ENCODE assay signal across 23 mouse cellular contexts in genomic region chr5:110421393-110421792, GRCm38 (mm10). TPM values are rescaled to one million over a fixed set of nuclear protein-coding genes. Genes with fewer than 3 reads are reported as not detected.
DNase-seq lines count a peak whose midpoint lies in the region; ATAC-seq and TF ChIP-seq lines count a peak whose summit lies in the region.
"Had no signal": no experiment of that assay in that cellular context is flagged by ENCODE, and none has a peak within 500 bp of the region (broad histone marks: within the 10 kb centered on the region; RNA-seq: fewer than 3 reads in every experiment).

No protein-coding gene starts in this region.

- H3K4me3 ChIP-seq in heart, embryonic 11.5 days (ENCODE audit: low read depth, low read length) = no peak overlapping the region
- no peak overlapping the region for H3K4me3 ChIP-seq in spleen, adult 2 months (ENCODE audit: extremely low read depth, insufficient read depth, insufficient read length)
- H3K4me3 ChIP-seq: embryonic facial prominence, embryonic 10.5 days; heart, embryonic 12.5 days; neural tube, embryonic 12.5 days had no signal

- no peak for TF ChIP-seq POLR2A in spleen, adult 2 months (IDR thresholded peaks at IDR 0.05; ENCODE audit: low read depth, low read length)

- peak; percentile 83 for DNase-seq in heart, adult 11 months
- DNase-seq in spleen, adult 2 months (ENCODE audit: low read depth in 1 of 2, low spot score in 2 of 2) = no peak
- no peak for DNase-seq in spleen, postnatal 4 days (ENCODE audit: low spot score in 2 of 2)
- DNase-seq in left cerebral cortex, postnatal 25 days (ENCODE audit: low spot score in 2 of 2) = no peak
- DNase-seq in heart, adult 9 months (ENCODE audit: low spot score in 2 of 2) = no peak
- DNase-seq: adrenal gland, postnatal 36 days; cerebellum, postnatal 25 days; gastrocnemius, postnatal 25 days; kidney, adult 8-10 months; kidney, postnatal 25 days; left cerebral cortex, postnatal 4 days; lung, embryonic 14.5 days; right cerebral cortex, postnatal 25 days; thymus, adult 18-20 months had no signal

- ATAC-seq in heart, embryonic 11.5 days (replicated peaks; ENCODE audit: insufficient number of reproducible peaks, low FRiP score, low TSS enrichment) = no peak
- ATAC-seq in megakaryocyte, adult 5-6 weeks (ENCODE audit: poor library complexity, severe bottlenecking) = peak; percentile 9; the same call in 1 of the 2 replicates
- ATAC-seq: activated CD4-positive, CD25-positive, alpha-beta regulatory T cell, adult 4 months; hindbrain, embryonic 16.5 days; Patski had no signal

- H3K4me2 ChIP-seq in heart, embryonic 11.5 days = no peak overlapping the region
- H3K4me2 ChIP-seq: heart, embryonic 12.5 days; liver, embryonic 11.5 days; lung, embryonic 14.5 days; neural tube, embryonic 12.5 days had no signal

- H3K27ac ChIP-seq in heart, embryonic 11.5 days (ENCODE audit: low read depth, low read length) = no peak overlapping the region
- peak overlapping the region; percentile 42; the same call in 1 of the 2 replicates for H3K27ac ChIP-seq in spleen, adult 2 months (ENCODE audit: insufficient read depth, low read length)
- H3K27ac ChIP-seq: embryonic facial prominence, embryonic 10.5 days; neural tube, embryonic 12.5 days had no signal

- TF ChIP-seq CTCF in spleen, adult 2 months (IDR thresholded peaks at IDR 0.05; ENCODE audit: extremely low read depth, insufficient read depth, insufficient read length, insufficient replicate concordance) = no peak

- no peak overlapping the region for H3K9ac ChIP-seq in heart, embryonic 11.5 days (ENCODE audit: low read depth, low read length)
- H3K9ac ChIP-seq: heart, embryonic 12.5 days; lung, embryonic 14.5 days; neural tube, embryonic 12.5 days had no signal

- H3K9me3 ChIP-seq in heart, embryonic 11.5 days (replicated peaks; ENCODE audit: control insufficient read depth, low read length) = no peaks in the 10 kb centered on the region
- H3K9me3 ChIP-seq: embryonic facial prominence, embryonic 10.5 days; heart, embryonic 12.5 days; neural tube, embryonic 12.5 days had no signal

- peaks cover 21% of the 10 kb centered on the region for H3K4me1 ChIP-seq in heart, embryonic 11.5 days (ENCODE audit: control insufficient read depth, insufficient read depth, low read length)
- no peaks in the 10 kb centered on the region; the same call in 1 of the 2 replicates for H3K4me1 ChIP-seq in spleen, adult 2 months (ENCODE audit: control insufficient read depth, insufficient read depth, insufficient read length)

- no peaks in the 10 kb centered on the region for H3K36me3 ChIP-seq in heart, embryonic 11.5 days (ENCODE audit: control insufficient read depth, insufficient read depth, low read length)
- H3K36me3 ChIP-seq in spleen, adult 2 months (ENCODE audit: control insufficient read depth, insufficient read depth, low read length) = peaks cover 2% of the 10 kb centered on the region; the same call in 1 of the 2 replicates
- H3K36me3 ChIP-seq: neural tube, embryonic 12.5 days had no signal

- H3K27me3 ChIP-seq in heart, embryonic 11.5 days (ENCODE audit: control insufficient read depth, insufficient read depth, low read length) = no peaks in the 10 kb centered on the region
- H3K27me3 ChIP-seq in spleen, adult 2 months (ENCODE audit: control insufficient read depth, insufficient read depth, low read length) = no peaks in the 10 kb centered on the region
- H3K27me3 ChIP-seq: heart, embryonic 12.5 days; Patski had no signal

- WGBS in heart, embryonic 11.5 days (ENCODE audit: insufficient replicate concordance) = 87% methylated on average over 6 of the region's 6 CpGs
- 87% methylated on average over 6 of the region's 6 CpGs for WGBS in spleen, adult 2 months

- intact Hi-C loops in left cerebral cortex, postnatal 25 days (cut with DNase I) = no loop called here

RNA-seq across cellular contexts. Expression of gene Fbrsl1, which starts 26.9 kb away (rescaled TPM):
- polyA plus RNA-seq in heart, embryonic 11.5 days (2014; fragmentation: Nextera tagmentation; extraction: Ambion mirVana) = 8.1 and 10.2 TPM in 2 replicates
- polyA plus RNA-seq in spleen, adult 2 months (2012; rRNA removed) = 73.9 and 133 TPM in 2 replicates
- total RNA-seq in megakaryocyte, adult 5-6 weeks (2015) = 25.6 and 32.8 TPM in 2 replicates
- total RNA-seq in megakaryocyte, adult 5-6 weeks (2017) = 12.3 and 26.0 TPM in 2 replicates
- 10 to 100 TPM; 68.6 to 73.8 TPM for total RNA-seq in left cerebral cortex, postnatal 25 days (2021)
